Mouse (Mus musculus) kidney, embryonic 15.5 days (tissue): ENCODE data around the gene Zwilch. TPM values are rescaled to one million over a fixed set of nuclear protein-coding genes. Genes with fewer than 3 reads are reported as not detected.
"Not testable (repeated sequence)": the region's sequence is repeated elsewhere in the genome, so short reads cannot be mapped to it uniquely, and the experiment has no call there.

Experiments used
- ATAC-seq: fragments of 200-750 bp; cut with Nextera tagmentation; replicated peaks from 2 replicates; pipeline ENCODE4 v1.8.0; 2017; ENCODE audit warnings: moderate TSS enrichment; ENCODE audit not compliant: low FRiP score
- H3K27ac ChIP-seq: fragments of 300-500 bp; sonication (generic); 2 replicates; pipeline ENCODE4 v1.5.1; 2015; ENCODE audit warnings: mild to moderate bottlenecking, inconsistent platforms
- H3K27me3 ChIP-seq: fragments of 300-500 bp; sonication (generic); 2 replicates; pipeline ENCODE4 v1.6.1; 2015; ENCODE audit warnings: inconsistent platforms
- H3K36me3 ChIP-seq: fragments of 300-500 bp; sonication (generic); 2 replicates; pipeline ENCODE4 v1.6.1; 2015; ENCODE audit warnings: inconsistent platforms
- H3K4me1 ChIP-seq: fragments of 300-500 bp; sonication (generic); 2 replicates; pipeline ENCODE4 v1.6.1; 2015; ENCODE audit warnings: inconsistent platforms
- H3K4me2 ChIP-seq: fragments of 300-500 bp; sonication (generic); 2 replicates; pipeline ENCODE4 v1.6.1; 2015; ENCODE audit warnings: moderate library complexity, mild to moderate bottlenecking, inconsistent platforms
- H3K4me3 ChIP-seq: fragments of 300-500 bp; sonication (generic); replicated peaks from 2 replicates; pipeline ENCODE4 v1.5.1; 2015; ENCODE audit warnings: mild to moderate bottlenecking, inconsistent platforms
- H3K9ac ChIP-seq: fragments of 300-500 bp; sonication (generic); 2 replicates; pipeline ENCODE4 v1.6.1; 2015; ENCODE audit warnings: mild to moderate bottlenecking, inconsistent platforms
- H3K9me3 ChIP-seq: fragments of 300-500 bp; sonication (generic); replicated peaks from 2 replicates; pipeline ENCODE4 v1.6.1; 2016; ENCODE audit warnings: inconsistent platforms
- WGBS: fragments of 180-500 bp; shearing (Covaris S2); methylation state at CpG from one replicate; pipeline ENCODE4 v1.1.7; 2015; ENCODE audit warnings: mixed read lengths; 5-methylcytosine and 5-hydroxymethylcytosine counted together
- polyA plus RNA-seq: library from polyadenylated mRNA; unstranded; fragments of >200 nt; fragmentation: Nextera tagmentation; extraction: Ambion mirVana; gene quantifications from 2 replicates; pipeline ENCODE4 v1.2.1, GENCODE M21; 2015

The Zwilch gene
- polyA plus RNA-seq, 1 experiment from 2014 or later = 29.1 TPM

DNA sequence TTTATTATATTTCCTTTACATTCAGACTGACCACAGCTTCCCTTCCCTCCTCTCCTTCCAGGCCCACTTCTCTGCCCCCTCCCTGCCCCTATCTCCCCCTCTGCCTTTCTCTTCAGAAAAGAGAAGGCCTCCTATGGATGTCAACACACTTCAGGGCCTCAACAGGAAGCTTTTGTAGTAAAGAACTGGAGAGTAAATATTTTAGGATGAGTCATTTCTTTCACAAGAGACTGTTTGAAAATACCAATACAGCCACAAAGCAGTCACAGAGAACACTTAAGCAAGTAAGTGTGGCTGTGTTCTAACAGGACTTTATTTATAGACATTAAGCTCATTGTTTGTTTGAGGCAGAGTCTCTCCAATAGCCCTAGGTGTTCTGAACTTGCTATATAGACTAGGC is 29.4 kb upstream of the Zwilch start:
- Histone ChIP-seq H3K9ac (no peak overlapping the region), H3K27ac (no peak overlapping the region), H3K27me3 (no peaks in the 10 kb centered on the region), H3K9me3 (no peaks in the 10 kb centered on the region), H3K4me3 (no peak overlapping the region), H3K36me3 (peaks cover 65% of the 10 kb centered on the region), H3K4me2 (no peak overlapping the region), H3K4me1 (0 out of 2 replicates have a peak, but pooled peaks cover 4% of the 10 kb centered on the region)
- no peak for ATAC-seq

DNA sequence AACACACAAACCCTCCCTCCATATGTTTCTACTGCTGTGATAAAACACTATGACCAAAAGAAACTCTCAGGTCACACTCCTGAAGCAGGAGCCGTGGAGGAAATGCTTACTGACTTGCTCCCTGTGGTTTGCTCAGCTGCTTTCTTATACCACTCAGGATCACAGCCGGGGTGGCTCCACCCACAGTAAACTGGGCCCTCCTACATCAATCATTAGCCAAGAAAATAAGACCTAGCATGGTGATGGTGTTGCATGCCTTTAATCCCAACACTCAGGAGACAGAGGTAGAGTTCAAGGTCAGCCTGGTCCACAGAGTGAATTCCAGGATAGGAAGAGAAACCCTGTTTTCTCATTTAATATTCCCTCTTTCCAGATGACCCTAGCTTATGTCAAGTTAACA is 27.0 kb upstream of the Zwilch start:
- H3K9ac ChIP-seq = no peak overlapping the region
- WGBS = 54% methylated on average over 2 of the region's 2 CpGs
- peaks cover 58% of the 10 kb centered on the region for H3K36me3 ChIP-seq
- H3K27ac ChIP-seq = no peak overlapping the region
- H3K4me2 ChIP-seq = no peak overlapping the region
- H3K27me3 ChIP-seq = no peaks in the 10 kb centered on the region
- no peaks in the 10 kb centered on the region for H3K9me3 ChIP-seq
- no peak overlapping the region for H3K4me3 ChIP-seq
- no peak for ATAC-seq
- H3K4me1 ChIP-seq = 0 out of 2 replicates have a peak, but pooled peaks cover 2% of the 10 kb centered on the region

DNA sequence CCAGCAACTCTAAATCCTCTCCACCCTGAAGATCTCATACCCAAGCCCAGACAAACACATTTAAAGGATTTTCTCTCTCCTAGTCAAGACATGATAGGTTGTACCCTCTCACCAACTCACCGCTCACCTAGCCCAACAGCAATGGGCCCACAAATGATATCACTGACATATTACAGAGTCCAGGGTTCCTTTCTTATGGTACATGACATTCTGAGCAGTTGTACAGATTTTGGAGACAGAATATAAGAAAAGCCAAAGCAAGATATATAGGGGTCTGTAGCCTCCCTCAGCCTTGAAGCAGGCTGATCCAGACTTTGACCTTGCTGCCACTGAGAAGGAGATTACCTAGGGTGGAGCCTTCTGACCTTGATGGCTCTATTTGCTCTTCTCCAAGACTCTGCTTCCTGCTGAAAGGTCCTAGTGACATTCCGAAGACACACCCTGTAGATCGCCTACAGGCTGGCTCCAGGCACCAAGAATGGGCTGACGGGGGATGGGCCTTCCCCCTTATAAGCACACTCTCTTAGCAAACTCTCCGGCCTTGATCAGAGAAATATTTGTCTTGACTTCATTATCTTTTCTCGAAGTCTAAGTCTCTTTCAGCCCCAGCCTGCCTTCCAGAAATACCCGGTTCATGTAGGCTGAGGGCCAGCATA is 26.0 kb upstream of the Zwilch start:
- WGBS = 90% methylated on average over 7 of the region's 7 CpGs
- ATAC-seq, H3K9me3 ChIP-seq, H3K4me2 ChIP-seq, H3K27ac ChIP-seq, H3K9ac ChIP-seq, H3K27me3 ChIP-seq, H3K4me1 ChIP-seq, H3K4me3 ChIP-seq: not testable (repeated sequence)
- peaks cover 50% of the 10 kb centered on the region for H3K36me3 ChIP-seq

GRCm38 (mm10) chr9:64198068-64198762 is 25.3 kb upstream of the Zwilch start:
- 94% methylated on average over 5 of the region's 5 CpGs for WGBS
- H3K27ac ChIP-seq = no peak overlapping the region
- H3K4me2 ChIP-seq = no peak overlapping the region
- 0 out of 2 replicates have a peak, but pooled peaks cover 2% of the 10 kb centered on the region for H3K4me1 ChIP-seq
- no peaks in the 10 kb centered on the region for H3K27me3 ChIP-seq
- ATAC-seq = no peak
- H3K4me3 ChIP-seq = no peak overlapping the region
- H3K9me3 ChIP-seq = no peaks in the 10 kb centered on the region
- peaks cover 50% of the 10 kb centered on the region for H3K36me3 ChIP-seq
- H3K9ac ChIP-seq = no peak overlapping the region

DNA sequence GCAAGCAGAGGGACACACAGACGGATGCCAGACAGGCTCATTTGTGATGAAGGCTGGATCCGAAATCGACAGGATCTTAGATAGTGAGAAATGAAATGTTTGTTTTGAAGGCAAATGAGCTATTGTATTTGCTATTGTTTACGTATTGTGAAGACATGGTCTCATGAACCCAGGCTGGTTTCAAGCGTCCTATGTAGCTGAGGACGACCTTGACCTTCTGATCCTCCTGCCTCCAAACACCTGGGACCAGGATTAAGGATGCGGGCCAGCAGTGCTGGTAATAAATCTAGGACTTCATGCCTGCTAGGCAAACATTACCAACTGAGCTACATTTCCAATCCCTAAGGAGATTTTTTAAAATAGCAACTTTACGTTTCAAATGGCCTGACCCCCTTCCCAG is 24.6 kb upstream of the Zwilch start:
- Histone ChIP-seq H3K4me3 (no peak overlapping the region), H3K9ac (no peak overlapping the region), H3K9me3 (no peaks in the 10 kb centered on the region), H3K27ac (no peak overlapping the region), H3K4me1 (0 out of 2 replicates have a peak, but pooled peaks cover 2% of the 10 kb centered on the region), H3K36me3 (peaks cover 50% of the 10 kb centered on the region), H3K27me3 (no peaks in the 10 kb centered on the region), H3K4me2 (no peak overlapping the region)
- 70% methylated on average over 8 of the region's 8 CpGs for WGBS
- ATAC-seq = no peak

GRCm38 (mm10) chr9:64195554-64195953 is 22.6 kb upstream of the Zwilch start:
- no peak overlapping the region for H3K4me2 ChIP-seq
- no peaks in the 10 kb centered on the region for H3K27me3 ChIP-seq
- no peak for ATAC-seq
- no peak overlapping the region for H3K9ac ChIP-seq
- 84% methylated on average over 4 of the region's 4 CpGs for WGBS
- no peak overlapping the region for H3K27ac ChIP-seq
- H3K36me3 ChIP-seq = peaks cover 53% of the 10 kb centered on the region
- H3K4me3 ChIP-seq = no peak overlapping the region
- H3K9me3 ChIP-seq = no peaks in the 10 kb centered on the region
- 0 out of 2 replicates have a peak, but pooled peaks cover 2% of the 10 kb centered on the region for H3K4me1 ChIP-seq

GRCm38 (mm10) chr9:64193879-64194278 is 21.0 kb upstream of the Zwilch start:
- ATAC-seq = no peak
- no peak overlapping the region for H3K4me2 ChIP-seq
- H3K4me1 ChIP-seq = 0 out of 2 replicates have a peak, but pooled peaks cover 2% of the 10 kb centered on the region
- no peaks in the 10 kb centered on the region for H3K9me3 ChIP-seq
- no peak overlapping the region for H3K27ac ChIP-seq
- H3K36me3 ChIP-seq = peaks cover 60% of the 10 kb centered on the region
- no peak overlapping the region for H3K9ac ChIP-seq
- H3K4me3 ChIP-seq = no peak overlapping the region
- 84% methylated on average over 1 of the region's 1 CpGs for WGBS
- no peaks in the 10 kb centered on the region for H3K27me3 ChIP-seq

DNA sequence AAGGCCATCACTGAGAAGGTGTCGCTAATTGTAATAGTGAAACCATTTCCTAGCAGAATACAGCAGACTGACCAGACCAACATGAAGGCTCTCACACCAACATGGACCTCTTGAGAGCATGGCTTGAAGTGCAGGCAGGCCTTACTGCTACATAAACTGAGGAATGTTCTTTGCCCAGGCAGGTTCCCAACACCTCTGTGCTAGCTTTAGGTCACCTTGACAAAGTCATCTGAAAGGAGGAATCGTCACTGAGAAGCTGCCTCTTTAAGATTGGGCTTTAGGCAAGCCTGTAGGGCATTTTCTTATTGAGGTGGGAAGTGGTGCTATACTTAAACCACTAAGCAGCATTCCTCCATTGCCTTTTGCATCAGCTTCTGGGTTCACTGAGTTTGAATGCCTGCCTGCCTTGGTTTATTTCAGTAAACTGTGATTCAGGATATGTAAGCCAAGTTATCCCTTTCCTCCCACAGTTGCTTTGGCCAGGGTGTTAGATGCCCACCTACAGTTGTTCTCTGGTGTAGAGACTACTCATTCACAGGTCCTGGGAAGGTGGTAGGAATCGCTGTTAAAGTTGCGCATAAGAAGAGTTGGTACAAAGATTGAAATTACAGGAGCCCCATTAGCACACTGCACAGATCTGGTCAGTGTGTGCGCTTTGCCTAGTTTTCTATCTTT is 11.4 kb upstream of the Zwilch start:
- no peaks in the 10 kb centered on the region for H3K9me3 ChIP-seq
- ATAC-seq = no peak
- no peaks in the 10 kb centered on the region for H3K27me3 ChIP-seq
- H3K36me3 ChIP-seq = peaks cover 86% of the 10 kb centered on the region
- 93% methylated on average over 5 of the region's 5 CpGs for WGBS
- peaks cover 9% of the 10 kb centered on the region for H3K4me1 ChIP-seq
- H3K4me2 ChIP-seq = no peak overlapping the region
- H3K27ac ChIP-seq = peak overlapping the region; percentile 22; the same call in 1 of the 2 replicates
- H3K9ac ChIP-seq = no peak overlapping the region
- H3K4me3 ChIP-seq = no peak overlapping the region

- not testable (repeated sequence) for H3K9me3 ChIP-seq, H3K4me2 ChIP-seq, ATAC-seq, H3K9ac ChIP-seq, H3K4me3 ChIP-seq, H3K27me3 ChIP-seq, H3K27ac ChIP-seq
- 93% methylated on average over 5 of the region's 5 CpGs for WGBS
- Histone ChIP-seq H3K36me3 (peaks cover 83% of the 10 kb centered on the region), H3K4me1 (peaks cover 15% of the 10 kb centered on the region)
These were observed 10.4 kb upstream of the Zwilch start for GRCm38 (mm10) chr9:64183295-64183694.

GRCm38 (mm10) chr9:64178974-64179646 is 6.2 kb upstream of the Zwilch start, which contains the start of gene Snapc5:
Gene Snapc5, plus strand, starts transcription at chr9:64179274.
- peaks cover 34% of the 10 kb centered on the region for H3K4me1 ChIP-seq
- peak within 1 kb of the TSS; percentile 60 for H3K4me2 ChIP-seq
- ATAC-seq = peak; percentile 94
- H3K9me3 ChIP-seq = no peaks in the 10 kb centered on the region
- no peaks in the 10 kb centered on the region for H3K27me3 ChIP-seq
- H3K4me3 ChIP-seq = peak within 1 kb of the TSS; percentile 66
- under 1% methylated on average over 35 of the region's 35 CpGs for WGBS
- H3K27ac ChIP-seq = peak within 1 kb of the TSS; percentile 90
- H3K9ac ChIP-seq = peak within 1 kb of the TSS; percentile 52
- peaks cover 85% of the 10 kb centered on the region for H3K36me3 ChIP-seq

- peaks cover 82% of the 10 kb centered on the region for H3K36me3 ChIP-seq
- peak; percentile 70 for ATAC-seq
- H3K9me3 ChIP-seq = no peaks in the 10 kb centered on the region
- H3K4me2 ChIP-seq = peak overlapping the region; percentile 60
- H3K27ac ChIP-seq = peak overlapping the region; percentile 90
- peaks cover 34% of the 10 kb centered on the region for H3K4me1 ChIP-seq
- no peaks in the 10 kb centered on the region for H3K27me3 ChIP-seq
- WGBS = 44% methylated on average over 3 of the region's 3 CpGs
- H3K9ac ChIP-seq = no peak overlapping the region
- peak overlapping the region; percentile 66 for H3K4me3 ChIP-seq
These were observed 5.7 kb upstream of the Zwilch start for GRCm38 (mm10) chr9:64178610-64178973.
